Mouse (Mus musculus) heart, postnatal 0 days (tissue): ENCODE results near the gene Aox3. TPM values are rescaled to one million over a fixed set of nuclear protein-coding genes. Genes with fewer than 3 reads are reported as not detected.

Experiments
- ATAC-seq: fragments of 200-750 bp; cut with Nextera tagmentation; 2 replicates; pipeline ENCODE4 v1.8.0; 2017; ENCODE audit warnings: low read depth, moderate number of reproducible peaks, moderate library complexity; ENCODE audit not compliant: insufficient read depth
- DNase-seq: peaks from one replicate; pipeline ENCODE4 v3.0.0-alpha.2; 2016; ENCODE audit warnings: low spot score
- H3K27ac ChIP-seq: fragments of 300-500 bp; sonication (generic); 2 replicates; pipeline ENCODE4 v1.5.1; 2014; ENCODE audit warnings: low read depth, mild to moderate bottlenecking
- H3K27me3 ChIP-seq: fragments of 300-500 bp; sonication (generic); 2 replicates; pipeline ENCODE4 v1.6.1; 2014; ENCODE audit warnings: low read length, mixed read lengths; ENCODE audit not compliant: control insufficient read depth, insufficient read depth
- H3K36me3 ChIP-seq: fragments of 300-500 bp; sonication (generic); replicated peaks from 2 replicates; pipeline ENCODE4 v1.6.1; 2014; ENCODE audit warnings: low read length, mixed read lengths; ENCODE audit not compliant: control insufficient read depth, insufficient read depth
- H3K4me1 ChIP-seq: fragments of 300-500 bp; sonication (generic); 2 replicates; pipeline ENCODE4 v1.6.1; 2014; ENCODE audit warnings: antibody characterized with exemption; ENCODE audit not compliant: control insufficient read depth, insufficient read depth
- H3K4me2 ChIP-seq: fragments of 300-500 bp; sonication (generic); 2 replicates; pipeline ENCODE4 v1.6.1; 2014; ENCODE audit warnings: low read depth, mild to moderate bottlenecking, low read length, moderate library complexity
- H3K4me3 ChIP-seq: fragments of 300-500 bp; sonication (generic); 2 replicates; pipeline ENCODE4 v1.5.1; 2014; ENCODE audit warnings: low read depth, low read length
- H3K9ac ChIP-seq: fragments of 300-500 bp; sonication (generic); replicated peaks from 2 replicates; pipeline ENCODE4 v1.6.1; 2014; ENCODE audit warnings: low read depth, low read length, mixed read lengths
- H3K9me3 ChIP-seq: fragments of 300-500 bp; sonication (generic); replicated peaks from 2 replicates; pipeline ENCODE4 v1.6.1; 2016; ENCODE audit warnings: low read length; ENCODE audit not compliant: control insufficient read depth
- CTCF ChIP-seq: IDR thresholded peaks from 2 replicates; pipeline ENCODE4 v1.5.1; 2016; ENCODE audit warnings: antibody characterized with exemption, control low read depth, low read depth
- EP300 ChIP-seq: IDR thresholded peaks from 2 replicates; pipeline ENCODE4 v1.6.1; 2016; ENCODE audit warnings: antibody characterized with exemption, low read depth
- WGBS: fragments of 180-500 bp; shearing (Covaris S2); extraction: QIAGEN DNeasy Blood & Tissue Kit; methylation state at CpG from one replicate; pipeline ENCODE4 v1.1.7; 2014; 5-methylcytosine and 5-hydroxymethylcytosine counted together
- polyA plus RNA-seq: library from polyadenylated mRNA; unstranded; fragments of >200 nt; fragmentation: Nextera tagmentation; extraction: Ambion mirVana; gene quantifications from 2 replicates; pipeline ENCODE4 v1.2.1, GENCODE M21; 2015
- total RNA-seq: library from RNA; depleted of rRNA; stranded (reverse); fragments of >200 nt; gene quantifications from 2 replicates; pipeline ENCODE4 v1.2.3, GENCODE M21; 2014; ENCODE audit warnings: low replicate concordance

Aox3 gene
- total and polyA plus RNA-seq, 2 experiments from 2014 or later = 0.12 TPM; not detected in 1

GRCm38 (mm10) chr1:58212805-58213204, 99.9 kb downstream of the Aox3 start:
- H3K27me3 ChIP-seq = no peaks in the 10 kb centered on the region
- H3K27ac ChIP-seq = no peak overlapping the region
- no peaks in the 10 kb centered on the region for H3K4me1 ChIP-seq
- H3K4me2 ChIP-seq = no peak overlapping the region
- TF ChIP-seq CTCF (no peak), EP300 (no peak)
- H3K9ac ChIP-seq = no peak overlapping the region
- no peak for ATAC-seq
- H3K36me3 ChIP-seq = no peaks in the 10 kb centered on the region
- no peak overlapping the region for H3K4me3 ChIP-seq
- no peak for DNase-seq
- WGBS = 84% methylated on average over 7 of the region's 7 CpGs
- H3K9me3 ChIP-seq = no peaks in the 10 kb centered on the region

- Histone ChIP-seq H3K27ac (no peak overlapping the region), H3K36me3 (no peaks in the 10 kb centered on the region), H3K9ac (no peak overlapping the region), H3K4me2 (no peak overlapping the region), H3K27me3 (no peaks in the 10 kb centered on the region), H3K4me1 (no peaks in the 10 kb centered on the region), H3K4me3 (no peak overlapping the region), H3K9me3 (no peaks in the 10 kb centered on the region)
- DNase-seq (no peak), ATAC-seq (no peak)
- 81% methylated on average over 5 of the region's 5 CpGs for WGBS
- TF ChIP-seq EP300 (no peak), CTCF (no peak)
These were observed 100.9 kb downstream of the Aox3 start for GRCm38 (mm10) chr1:58213838-58214237.

- Histone ChIP-seq H3K4me2 (no peak overlapping the region), H3K4me3 (no peak overlapping the region), H3K27ac (no peak overlapping the region), H3K4me1 (no peaks in the 10 kb centered on the region), H3K36me3 (no peaks in the 10 kb centered on the region), H3K9me3 (no peaks in the 10 kb centered on the region), H3K9ac (no peak overlapping the region), H3K27me3 (no peaks in the 10 kb centered on the region)
- WGBS = 82% methylated on average over 4 of the region's 4 CpGs
- no peak for TF ChIP-seq EP300
- no peak for TF ChIP-seq CTCF
- DNase-seq (no peak), ATAC-seq (no peak)
These were observed 102.4 kb downstream of the Aox3 start for GRCm38 (mm10) chr1:58215353-58215752.

- H3K9me3 ChIP-seq = no peaks in the 10 kb centered on the region
- ATAC-seq (no peak), DNase-seq (no peak)
- no peak overlapping the region for H3K4me2 ChIP-seq
- TF ChIP-seq CTCF (no peak), EP300 (no peak)
- no peak overlapping the region for H3K4me3 ChIP-seq
- no peaks in the 10 kb centered on the region for H3K36me3 ChIP-seq
- no peak overlapping the region for H3K9ac ChIP-seq
- no peaks in the 10 kb centered on the region for H3K27me3 ChIP-seq
- WGBS = 81% methylated on average over 7 of the region's 7 CpGs
- no peak overlapping the region for H3K27ac ChIP-seq
- no peaks in the 10 kb centered on the region for H3K4me1 ChIP-seq
These were observed 103.1 kb downstream of the Aox3 start for GRCm38 (mm10) chr1:58215956-58216532.

- Histone ChIP-seq H3K27me3 (no peaks in the 10 kb centered on the region), H3K36me3 (no peaks in the 10 kb centered on the region), H3K4me1 (no peaks in the 10 kb centered on the region), H3K4me3 (no peak overlapping the region), H3K27ac (no peak overlapping the region), H3K9me3 (no peaks in the 10 kb centered on the region), H3K9ac (no peak overlapping the region), H3K4me2 (no peak overlapping the region)
- WGBS = 39% methylated on average over 6 of the region's 6 CpGs
- TF ChIP-seq EP300 = no peak
- no peak for TF ChIP-seq CTCF
- DNase-seq (no peak), ATAC-seq (no peak)
These were observed 108.1 kb downstream of the Aox3 start for GRCm38 (mm10) chr1:58221070-58221469.

- 64% methylated on average over 5 of the region's 5 CpGs for WGBS
- Histone ChIP-seq H3K9me3 (no peaks in the 10 kb centered on the region), H3K9ac (no peak overlapping the region), H3K4me3 (no peak overlapping the region), H3K36me3 (no peaks in the 10 kb centered on the region), H3K27me3 (no peaks in the 10 kb centered on the region), H3K4me1 (no peaks in the 10 kb centered on the region), H3K4me2 (no peak overlapping the region), H3K27ac (no peak overlapping the region)
- TF ChIP-seq CTCF (no peak), EP300 (no peak)
- no peak for DNase-seq
- ATAC-seq = no peak
These were observed 108.9 kb downstream of the Aox3 start for GRCm38 (mm10) chr1:58221879-58222278.
